Mouse (Mus musculus) c-Kit-positive CD71-positive TER-119-negative erythroid progenitor cells, embryonic 14.5 days (primary cell): ENCODE measurements around the gene Stk36.

Experiments
- DNase-seq: peaks from one replicate; pipeline ENCODE4 v3.0.0-alpha.2; 2013; ENCODE audit warnings: low read depth

Stk36 gene

GRCm38 (mm10) chr1:74601267-74601962, at the start of gene Stk36, which contains the start of gene Rnf25:
TSS of gene Stk36 (plus strand) at chr1:74601445.
TSS of gene Rnf25 (minus strand) at chr1:74601397.
- DNase-seq = peak; percentile 88

- no peak for DNase-seq
Observed at GRCm38 (mm10) chr1:74559061-74559460, 42.2 kb upstream of the Stk36 start.

GRCm38 (mm10) chr1:74565834-74566233, 35.4 kb upstream of the Stk36 start:
- DNase-seq = no peak

- DNase-seq = no peak
Observed at GRCm38 (mm10) chr1:74569739-74570719, 31.2 kb upstream of the Stk36 start.

GRCm38 (mm10) chr1:74582621-74583020, 18.6 kb upstream of the Stk36 start:
- DNase-seq = no peak

GRCm38 (mm10) chr1:74584616-74585398, 16.4 kb upstream of the Stk36 start:
- no peak for DNase-seq

- no peak for DNase-seq
Observed at GRCm38 (mm10) chr1:74587233-74587772, 13.9 kb upstream of the Stk36 start.

- DNase-seq = peak; percentile 97
Observed at GRCm38 (mm10) chr1:74587773-74588445, 13.3 kb upstream of the Stk36 start, which contains the start of the genes Zfp142 and Bcs1l. TSS of gene Zfp142 (minus strand) at chr1:74588246. TSS of gene Bcs1l (plus strand) at chr1:74588289.

GRCm38 (mm10) chr1:74594434-74594833, 6.8 kb upstream of the Stk36 start:
- DNase-seq = no peak

- no peak for DNase-seq
Observed at GRCm38 (mm10) chr1:74600501-74601266, 561 bp upstream of the Stk36 start.

GRCm38 (mm10) chr1:74624183-74624582, 22.9 kb downstream of the Stk36 start:
- no peak for DNase-seq

- DNase-seq = no peak
Observed at GRCm38 (mm10) chr1:74626076-74626475, 24.8 kb downstream of the Stk36 start.

GRCm38 (mm10) chr1:74628001-74628400, 26.8 kb downstream of the Stk36 start:
- DNase-seq = no peak

- no peak for DNase-seq
Observed at GRCm38 (mm10) chr1:74632734-74633133, 31.5 kb downstream of the Stk36 start.

- no peak for DNase-seq
Observed at GRCm38 (mm10) chr1:74643524-74643923, 42.3 kb downstream of the Stk36 start.

- no peak for DNase-seq
Observed at GRCm38 (mm10) chr1:74643926-74644325, 42.7 kb downstream of the Stk36 start.

GRCm38 (mm10) chr1:74661448-74662195, 60.4 kb downstream of the Stk36 start, which contains the start of gene Ttll4:
TSS of gene Ttll4 (plus strand) at chr1:74661745.
- peak; percentile 90 for DNase-seq

GRCm38 (mm10) chr1:74662253-74662865, 61.1 kb downstream of the Stk36 start:
- DNase-seq = peak; percentile 40

- no peak for DNase-seq
Observed at GRCm38 (mm10) chr1:74665153-74665552, 63.9 kb downstream of the Stk36 start.
